Mouse (Mus musculus) spleen, postnatal 14 days (tissue): ENCODE results near the gene Ebp.

ENCODE experiments used
- DNase-seq, 2 experiments: peaks; one replicate each; pipeline ENCODE4 v3.0.0; 2021 to 2022; ENCODE audit warnings: low spot score in 2 of 2

Gene Ebp

DNA sequence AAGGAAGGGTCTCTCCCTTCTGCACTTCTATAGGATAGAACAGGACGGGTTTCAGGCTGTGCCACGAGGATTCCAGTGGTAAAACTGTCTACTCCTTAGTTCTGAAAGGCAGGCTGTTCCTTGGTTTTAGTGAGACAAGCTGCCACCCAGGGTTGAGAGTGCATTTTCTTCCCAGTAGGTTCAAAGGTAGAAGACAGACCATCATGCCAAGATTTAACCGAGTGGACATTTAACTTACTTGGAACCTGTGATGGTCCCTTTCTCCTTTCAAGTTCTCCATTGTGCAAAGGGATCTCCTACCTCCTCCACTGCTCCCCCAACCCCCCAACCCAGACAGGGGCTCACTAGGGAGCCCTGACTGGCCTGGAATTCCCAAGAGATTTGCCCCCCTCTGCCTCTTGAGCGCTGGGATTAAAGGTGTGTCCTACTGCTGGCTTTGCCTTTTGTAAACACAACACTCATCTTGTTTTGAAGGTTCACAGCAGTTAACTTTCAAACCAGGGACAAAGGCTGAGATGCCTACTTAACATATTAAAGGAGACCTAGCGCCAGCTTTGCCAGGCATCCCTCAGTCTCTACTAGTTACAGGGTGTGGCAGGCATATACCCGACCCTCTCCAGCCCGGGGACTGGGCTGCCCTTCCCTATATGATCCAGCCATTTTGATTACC lies 10.3 kb downstream of the Ebp start:
- DNase-seq = no peak

DNA sequence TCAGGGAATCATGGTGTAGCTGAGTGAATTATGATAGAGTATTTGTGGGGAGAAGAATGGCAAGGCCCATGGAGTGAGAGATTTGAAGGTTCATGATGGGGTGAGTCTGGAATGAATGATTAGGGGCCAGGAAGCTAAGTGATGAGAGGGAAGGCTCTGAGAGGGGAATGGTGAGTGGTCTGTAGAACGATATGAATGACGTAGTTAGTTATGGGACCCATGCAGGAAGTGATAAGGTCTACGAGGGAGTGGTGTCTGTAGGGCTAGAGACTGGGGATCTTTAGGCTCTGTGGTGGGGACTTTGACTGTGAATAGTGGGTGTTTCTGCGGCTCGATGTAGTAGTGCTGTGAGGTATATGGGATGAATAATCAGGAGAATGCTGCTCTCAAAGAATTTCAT lies 13.7 kb downstream of the Ebp start:
- no peak for DNase-seq

DNA sequence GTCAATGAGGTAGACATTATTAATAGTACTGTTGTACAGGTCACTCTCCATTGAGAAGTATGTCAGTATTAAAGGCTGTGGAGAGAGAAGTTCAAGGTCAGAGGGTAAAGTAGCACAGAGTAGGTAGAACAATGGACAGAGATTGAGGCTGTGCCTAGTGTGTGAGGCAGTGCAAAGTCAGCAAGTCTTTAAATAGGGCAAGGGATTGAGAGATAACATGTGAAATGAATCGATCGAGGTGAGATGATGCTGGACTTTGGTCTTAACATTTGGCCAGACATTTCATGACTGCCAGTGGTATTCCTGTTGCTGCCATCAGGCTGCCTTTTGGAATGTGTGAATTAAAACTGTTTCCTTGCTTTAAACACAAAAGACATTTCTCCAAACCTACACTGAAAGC lies 14.4 kb downstream of the Ebp start:
- DNase-seq = no peak

GRCm38 (mm10) chrX:8175504-8176385 lies 17.6 kb downstream of the Ebp start, which contains the start of gene Tbc1d25:
Gene Tbc1d25, minus strand, starts transcription at chrX:8176181.
- DNase-seq = peak; percentile 63 to 67

- DNase-seq = no peak
These were observed 18.2 kb downstream of the Ebp start for GRCm38 (mm10) chrX:8175169-8175503.

DNA sequence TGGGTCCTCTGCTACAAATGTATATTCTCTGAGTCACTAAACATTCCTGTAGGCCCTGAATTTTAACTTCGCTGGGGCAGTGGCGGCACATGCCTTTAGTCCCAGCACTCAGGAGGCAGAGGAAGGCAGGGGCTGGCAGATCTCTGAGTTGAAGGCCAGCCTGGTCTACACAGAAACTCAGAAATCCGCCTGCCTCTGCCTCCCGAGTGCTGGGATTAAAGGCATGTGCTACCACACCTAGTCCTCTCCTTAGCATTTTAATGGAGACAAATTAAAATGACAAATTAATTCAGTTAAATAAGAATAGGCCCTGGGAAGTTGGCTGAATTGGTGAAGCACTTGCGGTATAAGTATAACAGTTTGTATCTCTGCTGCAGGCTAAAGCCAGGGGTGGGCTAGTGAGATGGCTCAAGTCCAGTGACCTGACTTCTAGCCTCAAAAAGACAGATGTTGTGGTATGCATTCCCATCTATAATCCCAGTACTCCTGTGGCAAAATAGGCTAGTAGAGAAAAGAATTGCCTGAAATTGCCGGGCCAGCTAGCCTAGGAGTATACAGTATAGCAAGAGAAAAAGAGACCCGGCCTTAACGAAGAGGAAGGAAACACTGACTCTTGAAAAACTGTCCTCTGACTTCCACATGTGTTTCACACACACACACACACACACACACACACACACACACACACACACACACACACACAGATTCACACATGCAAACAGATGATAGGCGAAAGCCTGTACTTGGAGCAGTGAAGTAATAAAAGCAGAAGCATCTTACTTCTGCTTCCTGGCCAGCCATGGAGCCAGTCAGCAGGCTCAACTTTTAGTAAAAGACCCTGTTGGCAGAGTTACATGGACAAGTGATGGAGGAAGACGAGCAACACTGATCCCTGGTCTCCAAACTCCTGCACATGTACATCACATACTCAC lies 25.3 kb downstream of the Ebp start:
- DNase-seq = peak in 1 of 2 experiments; percentile 4

- DNase-seq = no peak
These were observed 28.8 kb downstream of the Ebp start for GRCm38 (mm10) chrX:8164471-8164870.

DNA sequence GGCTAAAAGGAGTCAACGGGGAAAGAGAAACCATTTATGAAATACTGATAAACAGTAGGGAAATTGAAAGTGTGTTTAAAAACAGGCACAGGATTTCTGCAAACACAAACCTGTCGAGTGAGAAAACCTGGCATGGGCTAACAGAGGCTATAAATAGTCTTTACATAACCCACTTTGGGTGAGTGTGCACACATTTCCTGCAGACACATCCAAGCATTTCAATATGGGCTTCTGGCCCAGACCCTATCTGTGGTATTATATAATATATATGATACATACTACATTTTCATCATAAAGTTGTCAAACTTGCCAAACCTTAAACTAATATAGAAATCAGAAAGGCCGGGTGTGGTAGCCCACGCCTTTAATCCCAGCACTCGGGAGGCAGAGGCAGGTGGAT lies 30.2 kb downstream of the Ebp start:
- no peak for DNase-seq

- DNase-seq = peak; percentile 73 to 80
These were observed 47.9 kb downstream of the Ebp start, which contains the start of gene Rbm3 for GRCm38 (mm10) chrX:8145153-8145991. Gene Rbm3, minus strand, starts transcription at chrX:8145880.

DNA sequence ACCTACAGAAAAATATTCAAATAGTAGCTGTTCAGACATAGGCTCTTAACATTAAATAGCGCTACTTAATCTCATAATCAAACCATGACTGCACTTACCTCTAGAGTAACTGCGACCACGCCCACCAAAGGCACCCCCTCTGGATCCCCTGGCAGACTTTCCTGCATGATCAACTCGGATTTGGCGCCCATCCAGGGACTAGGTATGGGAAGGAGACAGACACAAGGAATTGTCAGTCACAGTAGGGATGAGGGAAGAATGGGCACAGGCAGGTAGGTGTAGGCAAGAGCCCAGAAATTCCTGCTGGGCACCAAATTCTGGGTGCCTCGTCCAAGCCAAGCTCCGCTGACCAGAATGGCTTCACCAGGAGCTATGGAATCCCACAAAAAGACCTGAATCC lies 49.6 kb downstream of the Ebp start:
- no peak for DNase-seq

DNA sequence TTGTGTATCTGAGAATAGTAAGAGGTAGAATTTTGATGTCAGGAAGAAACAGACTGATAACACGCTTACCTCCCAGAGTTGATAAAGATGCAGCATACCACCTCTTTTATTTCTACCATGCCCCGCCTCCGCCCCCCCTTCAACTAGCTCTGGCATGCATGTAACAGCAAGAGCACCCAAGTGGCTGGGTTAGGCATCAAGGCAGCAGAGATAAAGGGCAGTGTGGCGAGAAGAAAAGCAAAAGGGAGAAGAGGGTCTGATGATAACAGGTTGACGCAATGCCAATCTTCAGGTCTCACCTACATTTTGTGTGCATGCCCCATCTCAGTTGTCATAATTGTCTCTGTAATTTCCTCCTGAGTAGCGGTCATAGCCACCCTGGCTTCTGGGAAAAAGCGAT lies 50.4 kb downstream of the Ebp start:
- DNase-seq = no peak

- no peak for DNase-seq
These were observed 52.3 kb downstream of the Ebp start for GRCm38 (mm10) chrX:8141058-8141457.

GRCm38 (mm10) chrX:8140446-8140845 lies 52.9 kb downstream of the Ebp start:
- DNase-seq = no peak

GRCm38 (mm10) chrX:8139480-8139879 lies 53.8 kb downstream of the Ebp start:
- no peak for DNase-seq

DNA sequence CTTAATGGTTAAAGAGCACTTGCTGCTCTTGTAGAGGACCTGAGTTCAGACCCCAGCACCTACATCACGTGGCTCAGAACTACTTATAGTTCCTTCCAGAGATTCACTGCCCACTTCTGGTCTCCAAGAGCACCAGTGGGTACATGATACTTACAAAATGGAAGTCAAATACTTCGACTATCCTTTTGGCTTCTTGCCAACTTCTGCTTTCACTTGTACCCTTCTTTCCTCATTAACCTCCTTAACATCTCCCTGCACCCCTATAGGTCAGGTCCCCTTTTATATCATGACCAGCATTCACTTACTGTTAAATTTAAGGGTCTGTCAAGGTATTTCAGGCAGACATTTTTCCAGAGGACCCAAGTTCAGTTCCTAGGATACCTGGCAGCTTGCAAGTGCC lies 57.4 kb downstream of the Ebp start:
- no peak for DNase-seq
